Mouse (Mus musculus) limb, embryonic 11.5 days (tissue): ENCODE results near the gene Edaradd. TPM values are rescaled to one million over a fixed set of nuclear protein-coding genes. Genes with fewer than 3 reads are reported as not detected.
A peak's percentile ranks its signal among the peaks of the same experiment; 100 is the strongest.

ENCODE experiments used
- ATAC-seq: fragments of 200-750 bp; cut with Nextera tagmentation; 2 replicates; pipeline ENCODE4 v1.8.0; 2017; ENCODE audit warnings: low read depth; ENCODE audit not compliant: insufficient number of reproducible peaks, low FRiP score, low TSS enrichment
- DNase-seq: peaks from one replicate; pipeline ENCODE4 v3.0.0-alpha.2; 2015; ENCODE audit warnings: low spot score
- H3K27ac ChIP-seq: fragments of 300-500 bp; sonication (generic); replicated peaks from 2 replicates; pipeline ENCODE4 v1.5.1; 2014; ENCODE audit warnings: low read depth, mild to moderate bottlenecking, low read length
- H3K27me3 ChIP-seq: fragments of 300-500 bp; sonication (generic); 2 replicates; pipeline ENCODE4 v1.6.1; 2014; ENCODE audit warnings: mild to moderate bottlenecking, low read length, mixed read lengths; ENCODE audit not compliant: control insufficient read depth, insufficient read depth
- H3K36me3 ChIP-seq: fragments of 300-500 bp; sonication (generic); 2 replicates; pipeline ENCODE4 v1.6.1; 2014; ENCODE audit warnings: mild to moderate bottlenecking, low read length, moderate library complexity, mixed read lengths; ENCODE audit not compliant: control insufficient read depth, insufficient read depth
- H3K4me1 ChIP-seq: fragments of 300-500 bp; sonication (generic); 2 replicates; pipeline ENCODE4 v1.6.1; 2014; ENCODE audit warnings: low read length, mixed read lengths; ENCODE audit not compliant: control insufficient read depth, insufficient read depth
- H3K4me2 ChIP-seq: fragments of 300-500 bp; sonication (generic); 2 replicates; pipeline ENCODE4 v1.6.1; 2014; ENCODE audit warnings: low read depth, mild to moderate bottlenecking, moderate library complexity; ENCODE audit not compliant: severe bottlenecking
- H3K4me3 ChIP-seq: fragments of 300-500 bp; sonication (generic); 2 replicates; pipeline ENCODE4 v1.5.1; 2014; ENCODE audit warnings: low read depth, low read length
- H3K9ac ChIP-seq: fragments of 300-500 bp; sonication (generic); 2 replicates; pipeline ENCODE4 v1.6.1; 2014; ENCODE audit warnings: mild to moderate bottlenecking, low read length
- H3K9me3 ChIP-seq: fragments of 300-500 bp; sonication (generic); 2 replicates; pipeline ENCODE4 v1.6.1; 2016; ENCODE audit warnings: low read length; ENCODE audit not compliant: control insufficient read depth
- WGBS: fragments of 180-500 bp; shearing (Covaris S2); extraction: QIAGEN DNeasy Blood & Tissue Kit; methylation state at CpG from one replicate; pipeline ENCODE4 v1.1.7; 2014; 5-methylcytosine and 5-hydroxymethylcytosine counted together
- polyA plus RNA-seq: library from polyadenylated mRNA; unstranded; fragments of >200 nt; fragmentation: Nextera tagmentation; extraction: Ambion mirVana; gene quantifications from 2 replicates; pipeline ENCODE4 v1.2.1, GENCODE M21; 2014

Gene Edaradd
- polyA plus RNA-seq, 1 experiment from 2014 or later, result 1.4 TPM

DNA sequence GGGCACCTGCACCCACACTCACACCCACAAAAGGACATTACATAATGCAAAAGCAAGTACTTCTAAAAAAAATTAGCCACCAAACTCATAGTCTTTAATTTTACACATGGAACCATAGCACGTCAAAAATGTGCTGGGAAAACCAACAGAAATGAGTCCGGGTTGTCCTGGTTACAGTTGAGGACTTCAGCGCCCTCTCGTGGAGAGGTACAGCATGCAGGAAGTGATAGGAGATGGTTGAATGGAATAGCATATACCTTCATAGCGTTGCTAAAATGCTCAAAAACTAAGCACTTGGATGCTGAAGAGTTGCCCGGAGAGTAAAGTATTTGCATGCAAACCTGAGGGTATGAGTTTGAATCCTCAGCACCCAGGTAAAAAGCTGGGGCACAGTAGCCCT is 17.7 kb upstream of the Edaradd start:
- H3K36me3 ChIP-seq, result no peaks in the 10 kb centered on the region
- no peak overlapping the region for H3K4me3 ChIP-seq
- H3K9me3 ChIP-seq, result no peaks in the 10 kb centered on the region
- ATAC-seq, result no peak
- no peak overlapping the region for H3K27ac ChIP-seq
- no peak for DNase-seq
- no peak overlapping the region for H3K9ac ChIP-seq
- H3K4me1 ChIP-seq, result peaks cover 6% of the 10 kb centered on the region; the same call in 1 of the 2 replicates
- 72% methylated on average over 6 of the region's 6 CpGs for WGBS
- H3K4me2 ChIP-seq, result no peak overlapping the region
- H3K27me3 ChIP-seq, result no peaks in the 10 kb centered on the region

DNA sequence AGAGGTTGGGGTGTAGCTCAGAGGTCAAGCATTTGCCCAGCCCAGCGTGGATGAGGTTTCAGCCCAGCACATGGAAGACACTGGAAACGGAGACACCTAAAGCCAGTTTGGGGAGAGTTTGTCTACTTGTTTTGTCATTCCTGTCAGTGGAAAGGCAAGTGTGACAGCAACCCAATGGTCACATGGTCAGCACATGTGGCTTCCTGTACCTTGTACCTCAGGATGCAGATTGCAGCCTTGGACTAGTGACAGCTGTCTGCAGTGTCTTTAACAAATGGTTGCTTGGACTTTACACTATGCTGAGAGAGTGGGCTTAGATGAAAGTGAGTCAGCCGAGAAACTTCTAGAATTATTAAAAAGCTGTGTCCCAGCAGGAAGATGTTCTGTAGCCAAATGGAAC is 14.4 kb upstream of the Edaradd start:
- H3K9me3 ChIP-seq, result no peaks in the 10 kb centered on the region
- H3K27ac ChIP-seq, result no peak overlapping the region
- DNase-seq (no peak), ATAC-seq (no peak)
- 82% methylated on average over 3 of the region's 3 CpGs for WGBS
- no peak overlapping the region for H3K4me2 ChIP-seq
- no peaks in the 10 kb centered on the region for H3K27me3 ChIP-seq
- H3K4me1 ChIP-seq, result no peaks in the 10 kb centered on the region
- H3K36me3 ChIP-seq, result no peaks in the 10 kb centered on the region
- H3K9ac ChIP-seq, result no peak overlapping the region
- no peak overlapping the region for H3K4me3 ChIP-seq

DNA sequence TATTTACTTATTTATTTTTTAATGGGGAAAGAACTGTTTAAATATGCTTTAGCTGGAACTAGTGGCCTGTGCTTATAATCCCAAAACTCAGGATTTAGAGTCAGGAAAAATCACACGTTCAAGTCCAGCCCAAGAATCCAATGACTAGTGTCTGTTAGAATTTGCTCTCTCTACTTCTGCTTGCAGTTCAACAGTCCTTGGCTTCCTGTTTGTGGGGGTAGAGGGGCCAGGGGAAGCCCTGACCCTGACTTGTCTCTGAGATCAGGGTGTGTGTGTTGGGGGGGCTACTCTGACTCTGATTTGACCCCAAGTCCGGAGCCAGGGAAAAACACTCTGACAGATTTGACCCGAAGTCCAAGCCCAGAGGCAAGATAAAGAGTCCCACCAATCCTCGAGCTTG is 5.4 kb upstream of the Edaradd start:
- Histone ChIP-seq H3K27ac (no peak overlapping the region), H3K9ac (no peak overlapping the region), H3K4me2 (no peak overlapping the region), H3K27me3 (no peaks in the 10 kb centered on the region), H3K9me3 (no peaks in the 10 kb centered on the region), H3K4me3 (no peak overlapping the region), H3K4me1 (no peaks in the 10 kb centered on the region), H3K36me3 (no peaks in the 10 kb centered on the region)
- ATAC-seq, result no peak
- no peak for DNase-seq
- WGBS, result 90% methylated on average over 4 of the region's 4 CpGs

DNA sequence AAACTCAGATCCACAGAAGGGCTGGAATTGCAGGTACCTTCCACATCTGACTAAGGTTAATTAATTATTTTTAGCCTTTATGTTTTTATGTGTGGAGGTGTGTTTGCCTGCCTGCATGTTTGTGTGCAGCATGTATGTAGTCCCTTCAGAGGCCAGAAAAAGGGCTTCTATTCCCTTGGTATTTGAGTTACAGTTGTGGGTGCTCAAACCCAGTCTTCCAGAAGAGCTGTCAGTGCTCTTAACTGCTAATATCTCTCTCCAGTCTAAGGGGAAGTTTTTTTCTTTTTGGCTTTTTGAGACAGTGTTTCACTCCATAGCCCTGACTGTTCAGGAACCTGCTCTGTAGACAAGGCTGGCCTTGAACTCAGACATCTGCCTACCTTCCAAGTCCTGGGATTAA is 2.1 kb upstream of the Edaradd start:
- H3K4me2 ChIP-seq, result no peak overlapping the region
- peaks cover 3% of the 10 kb centered on the region; the same call in 1 of the 2 replicates for H3K27me3 ChIP-seq
- ATAC-seq (no peak), DNase-seq (no peak)
- H3K4me1 ChIP-seq, result no peaks in the 10 kb centered on the region
- no peak overlapping the region for H3K27ac ChIP-seq
- no peak overlapping the region for H3K4me3 ChIP-seq
- no peaks in the 10 kb centered on the region for H3K36me3 ChIP-seq
- H3K9me3 ChIP-seq, result no peaks in the 10 kb centered on the region
- no peak overlapping the region for H3K9ac ChIP-seq

DNA sequence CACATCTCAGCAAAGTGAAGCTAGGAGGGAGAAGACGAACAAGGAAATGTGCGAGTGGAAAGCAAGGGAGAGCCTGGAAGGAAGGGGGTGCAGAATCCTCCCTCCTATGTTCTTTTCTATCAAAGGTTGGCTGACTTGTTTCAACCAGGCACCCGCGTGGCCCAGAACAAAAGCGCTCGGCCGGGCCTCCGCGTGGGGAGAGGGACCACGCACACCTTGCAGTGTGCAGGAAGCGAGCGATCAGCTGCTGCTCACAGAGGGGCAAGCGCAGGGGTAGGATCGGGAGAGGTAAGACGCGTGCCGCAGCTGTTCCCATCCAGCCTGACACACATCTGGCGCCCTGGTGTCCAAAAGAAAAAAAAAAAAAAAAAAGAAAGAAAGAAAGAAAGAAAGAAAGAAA is 867 bp downstream of the Edaradd start:
- Histone ChIP-seq H3K4me1 (no peaks in the 10 kb centered on the region), H3K4me2 (peak overlapping the region; percentile 98), H3K4me3 (peak overlapping the region; percentile 36), H3K27ac (no peak overlapping the region), H3K9ac (peak overlapping the region; percentile 45; the same call in 1 of the 2 replicates), H3K27me3 (peaks cover 3% of the 10 kb centered on the region; the same call in 1 of the 2 replicates), H3K9me3 (no peaks in the 10 kb centered on the region), H3K36me3 (no peaks in the 10 kb centered on the region)
- ATAC-seq (peak; percentile 33; the same call in 1 of the 2 replicates), DNase-seq (peak; percentile 63)
- 3% methylated on average over 18 of the region's 18 CpGs for whole genome bisulfite sequencing

DNA sequence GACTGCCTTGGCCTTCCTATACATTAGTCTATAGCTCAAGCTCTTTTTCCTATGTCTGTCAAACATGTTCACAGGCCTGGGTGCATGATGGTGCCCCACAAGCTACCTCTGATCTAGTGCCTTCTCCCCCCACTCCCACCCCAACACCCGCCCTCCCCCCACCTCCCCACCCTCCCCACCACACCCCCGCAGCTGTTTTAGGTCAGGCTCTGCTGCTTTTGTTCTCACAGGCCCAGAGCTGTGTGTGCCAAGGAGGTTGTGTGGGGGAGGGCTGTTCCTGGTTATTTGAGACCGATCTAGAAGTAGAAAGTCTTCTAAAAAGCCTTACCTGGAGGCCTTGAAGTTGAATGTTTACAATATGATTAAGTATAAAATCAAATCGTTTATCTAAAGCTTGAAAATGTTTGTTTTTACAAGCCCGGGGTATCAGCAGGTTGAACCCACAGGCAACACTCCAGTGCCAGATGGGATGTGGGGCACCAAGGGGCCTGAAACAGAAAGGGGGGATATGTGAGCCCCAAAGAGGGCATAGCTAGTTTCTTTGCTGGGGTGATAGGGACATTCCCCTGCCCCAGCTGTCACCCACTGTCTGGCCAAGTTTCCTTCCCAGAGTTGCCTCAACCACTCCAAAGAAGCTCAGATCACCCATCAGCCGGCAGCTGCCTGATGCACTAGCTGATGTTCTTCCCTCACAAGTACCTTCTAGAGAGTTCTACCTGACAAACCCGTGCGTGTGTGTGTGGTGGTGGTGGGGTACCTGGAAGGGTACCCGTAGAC is 8.9 kb downstream of the Edaradd start:
- H3K4me3 ChIP-seq, result no peak overlapping the region
- no peaks in the 10 kb centered on the region for H3K4me1 ChIP-seq
- H3K4me2 ChIP-seq, result no peak overlapping the region
- H3K27me3 ChIP-seq, result no peaks in the 10 kb centered on the region
- no peak for ATAC-seq
- WGBS, result 76% methylated on average over 9 of the region's 9 CpGs
- H3K27ac ChIP-seq, result no peak overlapping the region
- no peak overlapping the region for H3K9ac ChIP-seq
- H3K9me3 ChIP-seq, result no peaks in the 10 kb centered on the region
- no peak for DNase-seq
- no peaks in the 10 kb centered on the region for H3K36me3 ChIP-seq

DNA sequence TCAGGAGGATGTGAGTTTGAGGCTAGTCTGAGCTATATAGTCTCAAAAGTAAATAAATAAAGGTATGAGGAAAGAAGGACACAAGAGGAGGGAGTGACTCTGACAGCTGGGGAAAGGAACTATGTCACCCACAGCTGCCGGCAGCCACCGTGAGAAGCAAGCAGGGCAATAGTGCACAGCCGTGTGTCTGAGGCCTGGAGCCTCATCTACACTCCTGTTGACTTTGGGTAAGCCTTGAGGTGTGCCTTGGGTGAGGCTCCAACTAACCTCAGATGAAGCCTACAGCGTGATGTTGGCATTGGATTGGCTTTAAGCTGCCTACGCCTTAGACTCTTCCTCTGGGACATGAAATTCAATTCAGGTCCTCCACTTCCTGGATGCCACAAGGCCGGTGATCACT is 10.2 kb downstream of the Edaradd start:
- H3K9ac ChIP-seq, result no peak overlapping the region

DNA sequence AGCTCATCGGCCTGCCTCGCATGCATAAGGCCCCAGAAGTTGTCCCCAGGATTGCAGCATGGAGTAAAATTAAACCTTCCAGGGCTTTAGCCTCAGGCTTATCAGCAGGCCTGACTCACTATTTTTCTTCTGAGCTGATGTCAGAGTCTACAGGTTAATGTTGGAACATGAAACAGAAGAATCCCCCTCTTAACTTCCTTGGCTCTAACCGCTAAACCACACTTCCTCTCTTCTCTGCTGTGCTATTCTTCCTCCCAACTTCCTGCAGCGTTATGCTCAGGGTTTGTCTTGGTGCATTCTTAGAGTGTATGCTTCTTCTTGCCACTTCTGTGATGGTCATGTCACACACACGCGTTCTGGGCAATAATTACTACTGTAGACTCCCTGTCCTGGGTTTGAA is 12.8 kb downstream of the Edaradd start:
- Histone ChIP-seq H3K4me3 (no peak overlapping the region), H3K4me2 (no peak overlapping the region), H3K27me3 (no peaks in the 10 kb centered on the region), H3K9me3 (no peaks in the 10 kb centered on the region), H3K36me3 (no peaks in the 10 kb centered on the region), H3K27ac (no peak overlapping the region), H3K9ac (no peak overlapping the region), H3K4me1 (0 out of 2 replicates have a peak, but pooled peaks cover 3% of the 10 kb centered on the region)
- no peak for DNase-seq
- no peak for ATAC-seq
- WGBS, result 89% methylated on average over 6 of the region's 6 CpGs

More for the DNA sequence above, 10.2 kb downstream of the Edaradd start:
- no peak for ATAC-seq
- Histone ChIP-seq H3K4me2 (no peak overlapping the region), H3K27me3 (no peaks in the 10 kb centered on the region), H3K9me3 (no peaks in the 10 kb centered on the region), H3K4me1 (no peaks in the 10 kb centered on the region), H3K36me3 (no peaks in the 10 kb centered on the region), H3K27ac (no peak overlapping the region), H3K4me3 (no peak overlapping the region)
- WGBS, result 92% methylated on average over 6 of the region's 6 CpGs
- DNase-seq, result no peak

DNA sequence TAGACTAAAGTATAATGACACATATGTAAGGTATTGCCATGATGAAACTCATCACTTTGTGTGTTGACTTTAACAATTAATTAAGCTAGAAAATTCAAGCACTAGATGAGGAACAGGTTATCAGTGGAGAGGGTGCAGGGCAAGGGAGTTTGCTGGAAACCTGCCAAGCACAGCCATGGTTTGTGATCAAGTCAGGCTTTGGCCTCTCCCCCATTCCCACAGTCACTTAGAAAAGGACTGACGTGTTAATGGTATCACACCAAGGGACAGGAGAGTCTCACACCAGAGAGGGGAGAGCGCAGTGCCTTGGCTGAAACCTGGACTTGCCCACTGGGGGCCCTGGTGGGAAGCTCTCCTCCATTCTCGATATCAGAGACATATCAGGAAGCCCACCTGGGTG is 14.9 kb downstream of the Edaradd start:
- H3K9ac ChIP-seq, result no peak overlapping the region
- H3K27ac ChIP-seq, result no peak overlapping the region
- H3K36me3 ChIP-seq, result no peaks in the 10 kb centered on the region
- no peaks in the 10 kb centered on the region for H3K9me3 ChIP-seq
- no peak for ATAC-seq
- H3K27me3 ChIP-seq, result no peaks in the 10 kb centered on the region
- no peak overlapping the region for H3K4me3 ChIP-seq
- DNase-seq, result no peak
- no peak overlapping the region for H3K4me2 ChIP-seq
- 0 out of 2 replicates have a peak, but pooled peaks cover 3% of the 10 kb centered on the region for H3K4me1 ChIP-seq
- WGBS, result 73% methylated on average over 3 of the region's 3 CpGs
